Mouse (Mus musculus) erythroblast, embryonic 14.5 days (primary cell): ENCODE results near the gene Gm525. TPM values are rescaled to one million over a fixed set of nuclear protein-coding genes. Genes with fewer than 3 reads are reported as not detected.
"Not testable (repeated sequence)": the region's sequence is repeated elsewhere in the genome, so short reads cannot be mapped to it uniquely, and the experiment has no call there.

Experiments
- H3K27me3 ChIP-seq: 2 replicates; pipeline ENCODE4 v1.6.1; 2012; ENCODE audit warnings: inconsistent platforms; ENCODE audit not compliant: control insufficient read depth
- H3K36me3 ChIP-seq: 2 replicates; pipeline ENCODE4 v1.6.1; 2012; ENCODE audit warnings: mild to moderate bottlenecking, inconsistent platforms; ENCODE audit not compliant: control insufficient read depth
- H3K4me1 ChIP-seq: 2 replicates; pipeline ENCODE4 v1.6.1; 2012; ENCODE audit warnings: inconsistent platforms; ENCODE audit not compliant: control insufficient read depth
- H3K4me3 ChIP-seq: replicated peaks from 2 replicates; pipeline ENCODE3; 2012; ENCODE audit warnings: moderate library complexity, mild to moderate bottlenecking, inconsistent platforms
- H3K9me3 ChIP-seq: 2 replicates; pipeline ENCODE4 v1.6.1; 2012; ENCODE audit warnings: low read length, inconsistent platforms, mixed read lengths; ENCODE audit not compliant: control insufficient read depth
- GATA1 ChIP-seq: IDR thresholded peaks from 2 replicates; pipeline ENCODE4 v1.6.1; 2012; ENCODE audit warnings: low read length, inconsistent platforms, mixed read lengths
- TAL1 ChIP-seq: IDR thresholded peaks from 3 replicates; pipeline ENCODE4 v1.6.1; 2012; ENCODE audit warnings: low read length, inconsistent platforms, mixed read lengths
- polyA plus RNA-seq: library from polyadenylated mRNA; stranded (reverse); fragments of >175 nt; gene quantifications from 2 replicates; pipeline ENCODE4 v1.2.3, GENCODE M21; 2012

Gene Gm525
- polyA plus RNA-seq, 1 experiment: not detected

DNA sequence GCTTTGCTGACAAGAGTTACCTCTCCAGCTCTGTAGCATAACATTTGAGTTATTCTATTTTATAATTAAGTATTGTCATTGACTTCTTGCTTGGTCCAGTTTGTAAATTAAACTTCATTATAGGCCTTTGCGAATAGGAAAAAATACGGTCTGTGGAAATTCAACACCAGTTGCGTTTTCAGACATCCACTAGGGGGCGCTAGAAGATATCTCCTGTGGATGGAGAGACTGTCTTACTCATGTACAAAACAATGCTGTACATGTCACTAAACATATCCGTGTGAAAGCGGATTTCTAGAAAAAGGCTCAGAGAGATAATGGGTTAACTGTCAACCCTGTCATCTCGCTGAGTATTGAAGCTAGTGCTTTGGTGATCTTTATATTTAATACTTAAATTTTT is 11.0 kb downstream of the Gm525 start:
- Histone ChIP-seq H3K4me3 (no peak overlapping the region), H3K4me1 (no peaks in the 10 kb centered on the region), H3K36me3 (no peaks in the 10 kb centered on the region), H3K27me3 (no peaks in the 10 kb centered on the region), H3K9me3 (no peaks in the 10 kb centered on the region)
- TF ChIP-seq GATA1 (no peak), TAL1 (no peak)

DNA sequence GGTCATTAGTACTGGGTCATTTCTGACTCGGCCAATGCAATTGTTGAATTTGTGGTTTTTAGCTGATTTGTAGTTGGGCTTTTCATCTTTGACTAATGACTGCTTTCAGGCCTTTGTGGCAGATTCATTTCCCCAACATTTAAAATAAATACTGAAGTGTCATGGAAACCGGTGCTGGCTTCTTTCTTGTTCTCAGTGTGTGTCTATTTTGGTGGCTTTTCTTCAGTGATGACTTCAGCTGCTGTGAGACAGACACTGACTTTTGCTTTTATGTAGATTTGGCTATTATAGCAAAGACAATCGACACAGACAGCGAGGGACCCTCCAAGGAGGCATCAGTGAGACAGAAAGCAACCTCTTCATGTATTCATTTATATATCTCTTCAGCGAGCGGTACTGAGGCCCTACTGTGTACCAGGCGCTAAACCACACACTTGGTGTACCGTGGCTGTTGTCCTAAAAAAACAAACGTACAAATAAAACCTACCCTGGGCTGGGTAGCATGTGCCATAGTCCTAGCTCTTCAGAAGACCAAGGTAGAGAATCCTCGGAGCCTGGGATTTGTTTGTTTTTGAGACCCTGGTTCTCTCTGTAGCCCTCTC is 12.7 kb downstream of the Gm525 start:
- Histone ChIP-seq H3K4me1 (no peaks in the 10 kb centered on the region), H3K4me3 (no peak overlapping the region), H3K36me3 (no peaks in the 10 kb centered on the region), H3K27me3 (no peaks in the 10 kb centered on the region), H3K9me3 (no peaks in the 10 kb centered on the region)
- no peak for TF ChIP-seq TAL1

DNA sequence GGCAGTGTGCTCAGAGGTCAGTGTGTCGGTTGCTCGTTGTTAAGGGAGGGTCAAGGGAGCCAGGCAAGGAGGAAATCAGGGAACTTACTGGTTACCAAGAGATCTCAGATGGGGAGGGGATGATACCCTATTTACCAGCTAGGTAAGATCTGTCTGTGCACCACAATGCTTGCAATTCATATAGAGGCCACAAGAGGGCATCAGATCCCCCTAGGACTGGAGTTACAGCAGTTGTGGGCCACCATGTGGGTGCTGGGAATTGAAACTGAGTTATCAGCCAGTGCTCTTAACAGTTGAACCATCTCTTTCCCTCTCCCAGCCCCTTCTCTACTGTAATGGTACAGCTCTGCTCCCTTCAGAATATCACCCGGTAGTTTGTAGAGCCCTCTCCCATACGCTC is 15.1 kb downstream of the Gm525 start:
- TF ChIP-seq GATA1: no peak
- no peak for TF ChIP-seq TAL1
- Histone ChIP-seq H3K27me3 (no peaks in the 10 kb centered on the region), H3K4me1 (no peaks in the 10 kb centered on the region)

DNA sequence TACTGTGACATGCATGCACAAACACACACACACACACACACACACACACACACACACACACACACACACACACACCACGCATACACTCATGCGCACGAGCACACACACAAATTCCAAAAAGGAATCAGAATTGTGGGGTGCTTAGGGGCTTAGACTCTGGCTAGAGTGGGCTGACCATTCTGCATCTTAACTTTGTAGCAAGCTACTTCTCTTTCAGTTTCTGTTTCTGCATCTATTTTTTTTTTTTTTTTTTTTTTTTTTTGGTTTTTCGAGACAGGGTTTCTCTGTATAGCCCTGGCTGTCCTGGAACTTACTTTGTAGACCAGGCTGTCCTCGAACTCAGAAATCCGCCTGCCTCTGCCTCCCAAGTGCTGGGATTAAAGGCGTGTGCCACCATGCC is 16.7 kb downstream of the Gm525 start:
- H3K27me3 ChIP-seq, H3K4me3 ChIP-seq, H3K9me3 ChIP-seq, H3K36me3 ChIP-seq, H3K4me1 ChIP-seq: not testable (repeated sequence)

More for the DNA sequence above, 15.1 kb downstream of the Gm525 start:
- Histone ChIP-seq H3K36me3 (no peaks in the 10 kb centered on the region), H3K9me3 (no peaks in the 10 kb centered on the region), H3K4me3 (no peak overlapping the region)

DNA sequence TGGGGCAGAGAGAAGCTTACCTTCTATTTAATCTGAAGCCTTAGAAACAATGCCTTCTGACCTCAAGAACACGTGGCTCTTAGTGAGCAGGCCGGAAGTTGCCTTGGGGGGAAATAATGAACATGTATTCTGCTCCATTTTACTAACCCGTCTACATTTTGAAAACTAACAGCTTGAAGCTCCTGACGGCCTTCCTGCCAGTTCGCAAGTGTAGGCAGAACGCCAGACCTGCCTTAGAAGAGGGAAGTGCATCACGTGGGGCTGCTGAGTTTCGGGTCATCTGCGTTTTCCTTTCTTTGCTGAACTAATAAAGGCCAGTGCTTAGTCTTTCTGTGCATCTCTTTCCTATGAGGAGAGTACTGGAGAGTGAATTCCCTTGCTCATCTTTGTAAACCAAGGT is 19.1 kb downstream of the Gm525 start:
- TF ChIP-seq TAL1: no peak
- TF ChIP-seq GATA1: no peak
- Histone ChIP-seq H3K4me1 (no peaks in the 10 kb centered on the region), H3K9me3 (no peaks in the 10 kb centered on the region), H3K27me3 (no peaks in the 10 kb centered on the region), H3K36me3 (no peaks in the 10 kb centered on the region), H3K4me3 (no peak overlapping the region)

DNA sequence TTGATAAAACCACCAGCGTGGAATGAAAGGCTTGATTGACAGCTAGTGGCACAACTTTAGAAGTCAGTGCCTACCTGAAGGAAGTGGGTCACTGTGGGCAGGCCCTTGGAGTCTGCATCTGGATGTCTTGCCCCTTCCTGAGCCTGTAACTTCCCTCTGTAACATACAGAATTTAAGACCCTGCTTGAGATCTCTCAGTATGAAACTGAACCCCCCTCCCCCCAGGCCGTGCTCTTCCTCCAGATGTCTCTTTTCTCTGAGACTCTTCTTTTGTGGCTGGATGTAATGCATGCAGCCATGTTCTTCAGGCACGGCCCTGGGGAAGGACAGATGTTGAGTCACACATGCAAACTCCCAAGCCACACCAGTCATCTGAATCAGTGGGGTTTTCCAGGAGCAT is 21.7 kb downstream of the Gm525 start:
- peaks cover 1% of the 10 kb centered on the region for H3K4me1 ChIP-seq
- H3K4me3 ChIP-seq: no peak overlapping the region
- H3K27me3 ChIP-seq: no peaks in the 10 kb centered on the region
- TF ChIP-seq TAL1 (no peak), GATA1 (no peak)
- H3K9me3 ChIP-seq: no peaks in the 10 kb centered on the region
- no peaks in the 10 kb centered on the region for H3K36me3 ChIP-seq

DNA sequence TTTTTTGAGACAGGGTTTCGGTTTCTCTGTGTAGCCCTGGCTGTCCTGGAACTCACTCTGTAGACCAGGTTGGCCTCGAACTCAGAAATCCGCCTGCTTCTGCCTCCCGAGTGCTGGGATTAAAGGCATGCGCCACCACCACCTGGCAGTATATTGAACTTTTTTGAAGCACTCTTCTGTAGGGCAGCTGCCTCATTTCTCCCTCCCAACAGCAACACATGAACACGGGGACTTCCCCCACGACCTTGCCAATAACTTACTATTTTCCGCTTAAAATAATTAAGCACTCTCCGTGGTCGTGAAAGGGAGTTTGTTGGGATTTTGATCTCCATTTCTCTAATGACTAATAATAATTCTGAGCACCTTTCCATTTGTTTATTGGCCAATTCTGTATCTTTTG is 23.7 kb downstream of the Gm525 start:
- not testable (repeated sequence) for H3K4me3 ChIP-seq, H3K27me3 ChIP-seq, H3K9me3 ChIP-seq, H3K36me3 ChIP-seq
- H3K4me1 ChIP-seq: peaks cover 11% of the 10 kb centered on the region

DNA sequence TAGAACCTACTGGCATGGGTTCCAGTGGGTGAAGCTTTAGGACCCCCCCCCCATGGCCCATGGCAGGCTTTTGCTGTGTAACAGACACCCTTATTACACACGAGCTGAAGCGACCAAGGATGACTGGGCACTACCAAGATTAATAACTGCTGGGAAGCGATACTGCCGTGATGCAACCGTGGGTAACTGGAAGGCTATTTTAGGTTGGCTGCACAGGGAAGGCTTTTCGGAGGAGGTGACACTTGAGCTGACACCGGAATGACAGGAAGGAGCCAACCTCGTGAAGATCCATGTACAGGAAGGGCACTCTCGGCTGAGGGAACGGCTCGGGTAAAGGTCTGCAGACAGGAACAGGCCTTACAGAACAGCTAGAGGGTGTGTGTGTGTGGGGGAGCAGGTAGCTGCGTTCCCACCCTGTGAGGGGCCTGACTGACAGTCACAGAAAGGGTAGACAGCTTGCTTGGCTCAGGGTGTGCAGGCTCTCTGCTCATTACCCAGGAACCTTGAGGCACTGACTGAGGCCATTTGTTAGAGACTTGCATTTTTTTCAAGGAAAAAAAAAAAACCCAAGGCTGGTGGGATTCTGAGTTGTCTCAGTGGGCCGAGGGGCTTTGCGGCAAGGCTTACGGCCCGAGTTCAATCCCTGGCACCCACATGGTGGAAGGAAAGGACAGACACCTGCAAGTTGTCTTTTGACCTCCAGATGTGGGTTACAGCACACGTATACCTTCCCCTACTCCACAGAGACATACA is 24.6 kb downstream of the Gm525 start:
- Histone ChIP-seq H3K4me1 (peaks cover 11% of the 10 kb centered on the region), H3K27me3 (no peaks in the 10 kb centered on the region), H3K4me3 (no peak overlapping the region), H3K9me3 (no peaks in the 10 kb centered on the region), H3K36me3 (no peaks in the 10 kb centered on the region)
- TF ChIP-seq GATA1: no peak
- no peak for TF ChIP-seq TAL1

DNA sequence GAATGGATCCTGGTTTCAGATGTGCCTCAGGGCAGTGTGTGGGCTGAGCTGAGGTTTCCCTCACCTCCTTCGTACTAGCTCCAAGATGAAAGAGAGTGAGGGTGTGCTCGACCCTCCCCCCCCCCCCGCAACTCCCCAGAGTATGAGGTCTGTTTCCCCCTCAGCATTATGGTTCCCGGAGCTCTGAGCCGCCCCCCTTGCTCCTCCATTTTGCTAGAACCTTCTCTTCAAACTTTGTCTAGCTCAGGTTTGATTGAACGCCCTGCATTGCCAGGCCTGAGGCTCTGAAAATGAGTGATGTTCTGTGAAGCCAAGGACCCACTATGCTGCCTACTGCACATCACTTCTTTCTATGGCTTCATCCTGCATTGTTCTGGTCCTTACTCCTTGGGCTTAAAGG is 25.3 kb downstream of the Gm525 start:
- no peaks in the 10 kb centered on the region for H3K36me3 ChIP-seq
- no peak overlapping the region for H3K4me3 ChIP-seq
- H3K9me3 ChIP-seq: no peaks in the 10 kb centered on the region
- H3K4me1 ChIP-seq: peaks cover 11% of the 10 kb centered on the region
- H3K27me3 ChIP-seq: no peaks in the 10 kb centered on the region
- TF ChIP-seq GATA1 (no peak), TAL1 (no peak)

DNA sequence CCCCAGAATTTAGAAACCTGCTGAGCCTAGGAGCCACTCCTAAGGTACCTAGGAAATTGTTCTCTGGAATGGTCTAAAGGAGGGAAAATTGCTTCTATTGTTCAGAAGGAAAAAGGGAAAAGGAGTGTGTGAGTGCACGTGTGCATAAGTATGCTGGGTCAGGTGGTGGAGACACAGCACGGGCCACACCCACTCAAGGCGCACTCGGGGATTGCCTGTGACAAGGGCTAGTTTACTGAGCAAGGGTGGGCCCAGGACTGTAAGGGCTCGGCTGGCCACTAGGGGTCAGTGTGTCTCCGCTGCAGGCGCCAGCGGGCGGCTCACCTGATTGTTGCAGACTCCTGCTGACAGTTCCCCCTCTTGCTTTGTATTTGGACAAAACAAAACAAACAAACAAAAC is 26.8 kb downstream of the Gm525 start:
- H3K4me1 ChIP-seq: peaks cover 11% of the 10 kb centered on the region
- H3K9me3 ChIP-seq: no peaks in the 10 kb centered on the region
- TF ChIP-seq TAL1 (no peak), GATA1 (no peak)
- peak overlapping the region; percentile 56 for H3K4me3 ChIP-seq
- no peaks in the 10 kb centered on the region for H3K36me3 ChIP-seq
- H3K27me3 ChIP-seq: no peaks in the 10 kb centered on the region
